Mouse (Mus musculus) intestine, embryonic 15.5 days (tissue): ENCODE measurements around the gene Mylk2. TPM values are rescaled to one million over a fixed set of nuclear protein-coding genes. Genes with fewer than 3 reads are reported as not detected.

Experiments
- ATAC-seq: fragments of 200-750 bp; cut with Nextera tagmentation; 2 replicates; pipeline ENCODE4 v1.8.0; 2017; ENCODE audit warnings: moderate TSS enrichment, moderate library complexity
- H3K27ac ChIP-seq: fragments of 300-500 bp; sonication (generic); 2 replicates; pipeline ENCODE4 v1.5.1; 2015; ENCODE audit warnings: mild to moderate bottlenecking, inconsistent platforms
- H3K27me3 ChIP-seq: fragments of 300-500 bp; sonication (generic); replicated peaks from 2 replicates; pipeline ENCODE4 v1.6.1; 2015; ENCODE audit warnings: inconsistent platforms
- H3K36me3 ChIP-seq: fragments of 300-500 bp; sonication (generic); 2 replicates; pipeline ENCODE4 v1.6.1; 2015; ENCODE audit warnings: inconsistent platforms
- H3K4me1 ChIP-seq: fragments of 300-500 bp; sonication (generic); replicated peaks from 2 replicates; pipeline ENCODE4 v1.6.1; 2015; ENCODE audit warnings: inconsistent platforms
- H3K4me2 ChIP-seq: fragments of 300-500 bp; sonication (generic); replicated peaks from 2 replicates; pipeline ENCODE4 v1.6.1; 2015; ENCODE audit warnings: mild to moderate bottlenecking, inconsistent platforms
- H3K4me3 ChIP-seq: fragments of 300-500 bp; sonication (generic); replicated peaks from 2 replicates; pipeline ENCODE4 v1.5.1; 2015; ENCODE audit warnings: inconsistent platforms
- H3K9ac ChIP-seq: fragments of 300-500 bp; sonication (generic); 2 replicates; pipeline ENCODE4 v1.6.1; 2015; ENCODE audit warnings: inconsistent platforms
- H3K9me3 ChIP-seq: fragments of 300-500 bp; sonication (generic); 2 replicates; pipeline ENCODE4 v1.6.1; 2016; ENCODE audit warnings: inconsistent platforms
- WGBS: fragments of 180-500 bp; shearing (Covaris S2); methylation state at CpG from one replicate; pipeline ENCODE4 v1.1.7; 2015; 5-methylcytosine and 5-hydroxymethylcytosine counted together
- polyA plus RNA-seq: library from polyadenylated mRNA; unstranded; fragments of >200 nt; fragmentation: Nextera tagmentation; extraction: Ambion mirVana; gene quantifications from 2 replicates; pipeline ENCODE4 v1.2.1, GENCODE M21; 2015

Mylk2 gene
- polyA plus RNA-seq, 1 experiment from 2014 or later = 0.06 TPM

- peaks cover 8% of the 10 kb centered on the region; the same call in 1 of the 2 replicates for H3K4me1 ChIP-seq
- H3K27ac ChIP-seq = no peak overlapping the region
- peaks cover 74% of the 10 kb centered on the region for H3K27me3 ChIP-seq
- H3K36me3 ChIP-seq = no peaks in the 10 kb centered on the region
- no peak for ATAC-seq
- H3K9ac ChIP-seq = no peak overlapping the region
- 32% methylated on average over 11 of the region's 11 CpGs for WGBS
- peak overlapping the region; percentile 98 for H3K4me2 ChIP-seq
- H3K9me3 ChIP-seq = no peaks in the 10 kb centered on the region
- H3K4me3 ChIP-seq = no peak overlapping the region; the same call in 1 of the 2 replicates
These were observed 39.4 kb downstream of the Mylk2 start for GRCm38 (mm10) chr2:152950358-152951064.

- ATAC-seq = peak; percentile 65
- WGBS = 2% methylated on average over 51 of the region's 54 CpGs
- Histone ChIP-seq H3K27ac (no peak within 1 kb of the TSS), H3K4me3 (peak within 1 kb of the TSS; percentile 58), H3K4me1 (peaks cover 8% of the 10 kb centered on the region; the same call in 1 of the 2 replicates), H3K9me3 (no peaks in the 10 kb centered on the region), H3K9ac (peak within 1 kb of the TSS; percentile 54), H3K36me3 (no peaks in the 10 kb centered on the region), H3K27me3 (peaks cover 66% of the 10 kb centered on the region), H3K4me2 (peak within 1 kb of the TSS; percentile 98)
These were observed 40.1 kb downstream of the Mylk2 start, which contains the start of gene Dusp15 for GRCm38 (mm10) chr2:152951065-152951849. Dusp15 (minus strand) TSS chr2:152951698.

- peaks cover 60% of the 10 kb centered on the region for H3K27me3 ChIP-seq
- H3K4me1 ChIP-seq = peaks cover 8% of the 10 kb centered on the region; the same call in 1 of the 2 replicates
- no peaks in the 10 kb centered on the region for H3K9me3 ChIP-seq
- H3K4me2 ChIP-seq = peak overlapping the region; percentile 98
- no peak for ATAC-seq
- H3K27ac ChIP-seq = no peak overlapping the region
- no peaks in the 10 kb centered on the region for H3K36me3 ChIP-seq
- 22% methylated on average over 13 of the region's 13 CpGs for WGBS
- H3K4me3 ChIP-seq = peak overlapping the region; percentile 58
- peak overlapping the region; percentile 54 for H3K9ac ChIP-seq
These were observed 40.9 kb downstream of the Mylk2 start for GRCm38 (mm10) chr2:152951850-152952720.

- WGBS = 66% methylated on average over 3 of the region's 3 CpGs
These were observed 47.0 kb downstream of the Mylk2 start for GRCm38 (mm10) chr2:152958116-152958515.

GRCm38 (mm10) chr2:152962091-152962793 is 51.1 kb downstream of the Mylk2 start, which contains the start of gene Ttll9:
Ttll9 (plus strand) TSS chr2:152962485.
- no peak within 1 kb of the TSS for H3K27ac ChIP-seq
- H3K36me3 ChIP-seq = no peaks in the 10 kb centered on the region
- H3K9me3 ChIP-seq = no peaks in the 10 kb centered on the region
- no peaks in the 10 kb centered on the region for H3K4me1 ChIP-seq
- peak within 1 kb of the TSS; percentile 28; the same call in 1 of the 2 replicates for H3K9ac ChIP-seq
- ATAC-seq = peak; percentile 94
- peak within 1 kb of the TSS; percentile 46 for H3K4me3 ChIP-seq
- H3K4me2 ChIP-seq = peak within 1 kb of the TSS; percentile 82
- H3K27me3 ChIP-seq = no peaks in the 10 kb centered on the region
- WGBS = 2% methylated on average over 34 of the region's 34 CpGs

More at GRCm38 (mm10) chr2:152958116-152958515, 47.0 kb downstream of the Mylk2 start:
- Histone ChIP-seq H3K9me3 (no peaks in the 10 kb centered on the region), H3K9ac (no peak overlapping the region), H3K36me3 (no peaks in the 10 kb centered on the region), H3K4me3 (no peak overlapping the region), H3K27ac (no peak overlapping the region), H3K4me2 (no peak overlapping the region), H3K27me3 (peaks cover 9% of the 10 kb centered on the region), H3K4me1 (no peaks in the 10 kb centered on the region)
- no peak for ATAC-seq

GRCm38 (mm10) chr2:152965555-152965954 is 54.4 kb downstream of the Mylk2 start:
- Histone ChIP-seq H3K4me3 (no peak overlapping the region), H3K4me1 (no peaks in the 10 kb centered on the region), H3K9me3 (no peaks in the 10 kb centered on the region), H3K9ac (no peak overlapping the region), H3K36me3 (no peaks in the 10 kb centered on the region), H3K27me3 (no peaks in the 10 kb centered on the region), H3K4me2 (no peak overlapping the region), H3K27ac (no peak overlapping the region)
- no peak for ATAC-seq
- WGBS = 62% methylated on average over 4 of the region's 4 CpGs

Other genes with a start within 250 kb of the Mylk2 start
- gene H13, start 241.9 kb upstream of the Mylk2 start, polyA plus RNA-seq = 115 and 120 TPM in 2 replicates
- 26.3 and 26.8 TPM in 2 replicates for gene Mcts2, start 224.3 kb upstream of the Mylk2 start, polyA plus RNA-seq
- 102 and 116 TPM in 2 replicates for gene Id1, start 175.1 kb upstream of the Mylk2 start, polyA plus RNA-seq
- 12.2 and 14.2 TPM in 2 replicates for gene Cox4i2, start 157.2 kb upstream of the Mylk2 start, polyA plus RNA-seq
- 61.9 and 64.0 TPM in 2 replicates for gene Bcl2l1, start 79.6 kb upstream of the Mylk2 start, polyA plus RNA-seq
- gene Tpx2, start 63.4 kb upstream of the Mylk2 start, polyA plus RNA-seq = 60.1 and 67.6 TPM in 2 replicates
- gene Foxs1, start 21.9 kb downstream of the Mylk2 start, polyA plus RNA-seq = 3.1 and 3.9 TPM in 2 replicates
- 0.14 and 0.36 TPM in 2 replicates for gene Dusp15, start 40.3 kb downstream of the Mylk2 start, polyA plus RNA-seq
- gene Ttll9, start 51.1 kb downstream of the Mylk2 start, polyA plus RNA-seq = 0.18 TPM in 1 of 2 replicates, not detected in the other
- 90.2 and 96.2 TPM in 2 replicates for gene Pdrg1, start 104.1 kb downstream of the Mylk2 start, polyA plus RNA-seq
- gene Xkr7, start 120.5 kb downstream of the Mylk2 start, polyA plus RNA-seq = 0.10 TPM in 2 replicates
- gene Ccm2l, start 154.6 kb downstream of the Mylk2 start, polyA plus RNA-seq = 1.5 and 2.0 TPM in 2 replicates
- 5.7 and 6.2 TPM in 2 replicates for gene Hck, start 197.1 kb downstream of the Mylk2 start, polyA plus RNA-seq
- gene Tm9sf4, start 250.0 kb downstream of the Mylk2 start, polyA plus RNA-seq = 82.5 and 84.9 TPM in 2 replicates